Mouse (Mus musculus) left cerebral cortex, postnatal 36 days (tissue): ENCODE data around the gene Gm10358. TPM values are rescaled to one million over a fixed set of nuclear protein-coding genes. Genes with fewer than 3 reads are reported as not detected.
"Not testable (repeated sequence)": the region's sequence is repeated elsewhere in the genome, so short reads cannot be mapped to it uniquely, and the experiment has no call there.

Experiments used
- DNase-seq, 2 experiments: peaks; one replicate each; pipeline ENCODE4 v3.0.0; 2021 to 2022; ENCODE audit warnings: low spot score in 2 of 2, mixed read lengths in 1 of 2
- intact Hi-C: fragments of 180-260 bp; cut with DNase I; formaldehyde crosslinking; loops from one replicate; pipeline ENCODE4 v1.15.1; 2025
- total RNA-seq, 2 experiments: library from RNA; stranded (reverse); gene quantifications; 2 replicates each; pipeline ENCODE4 v1.2.3; 2021

Gene Gm10358
- total RNA-seq, result under 1 TPM; 0.82 to 0.89 TPM

- no peak for DNase-seq
- intact Hi-C loops, result no loop called here
Observed at GRCm38 (mm10) chr8:75406489-75406888, at the start of gene Gm10358. Gene Gm10358, minus strand, starts transcription at chr8:75406589.

GRCm38 (mm10) chr8:75448394-75448793, 42.0 kb upstream of the Gm10358 start, which contains the start of gene Iqcm:
Gene Iqcm, plus strand, starts transcription at chr8:75448694.
- DNase-seq, result no peak
- intact Hi-C loops, result no loop called here

GRCm38 (mm10) chr8:75415696-75416095, 9.3 kb upstream of the Gm10358 start:
- DNase-seq, intact Hi-C loops: not testable (repeated sequence)

- no peak for DNase-seq
- intact Hi-C loops, result no loop called here
Observed at GRCm38 (mm10) chr8:75384770-75385290, 21.6 kb downstream of the Gm10358 start.

- intact Hi-C loops, result no loop called here
Observed at GRCm38 (mm10) chr8:75375530-75376123, 30.8 kb downstream of the Gm10358 start.

GRCm38 (mm10) chr8:75372006-75372405, 34.4 kb downstream of the Gm10358 start:
- intact Hi-C loops, result no loop called here
- DNase-seq, result no peak

More at GRCm38 (mm10) chr8:75375530-75376123, 30.8 kb downstream of the Gm10358 start:
- no peak for DNase-seq

Other genes starting within 250 kb of the Gm10358 start
- gene Rasd2, start 192.6 kb downstream of the Gm10358 start, total RNA-seq, result 100 to 1,000 TPM; 100 to 106 TPM
- gene Iqcm, start 42.1 kb upstream of the Gm10358 start, total RNA-seq, result under 1 TPM; 0.32 to 0.34 TPM